Mouse (Mus musculus) C2C12 (cell line): Measurements from ENCODE around the gene 6430548M08Rik.

ENCODE experiments used
- CEBPB ChIP-seq: IDR thresholded peaks from one replicate; pipeline ENCODE4 v1.6.1; 2011; ENCODE audit warnings: low read depth, mild to moderate bottlenecking, control low read depth, moderate library complexity
- CTCF ChIP-seq: IDR thresholded peaks from one replicate; pipeline ENCODE4 v1.5.1; 2011; ENCODE audit not compliant: control insufficient read depth, insufficient read depth, insufficient read length
- FOSL1 ChIP-seq: IDR thresholded peaks from one replicate; pipeline ENCODE4 v1.8.0; 2011; ENCODE audit warnings: mild to moderate bottlenecking, low read length; ENCODE audit not compliant: poor library complexity, insufficient read depth, severe bottlenecking
- MAX ChIP-seq: IDR thresholded peaks from one replicate; pipeline ENCODE4 v1.6.1; 2011; ENCODE audit warnings: mild to moderate bottlenecking, control low read depth
- MYOD1 ChIP-seq: IDR thresholded peaks from one replicate; pipeline ENCODE4 v1.6.1; 2011; ENCODE audit warnings: low read depth; ENCODE audit not compliant: control insufficient read depth, insufficient read length
- MYOG ChIP-seq: IDR thresholded peaks from one replicate; pipeline ENCODE4 v1.6.1; 2011; ENCODE audit not compliant: control insufficient read depth, insufficient read length; ENCODE audit errors: extremely low read depth
- USF1 ChIP-seq: IDR thresholded peaks from one replicate; pipeline ENCODE4 v1.6.1; 2011; ENCODE audit warnings: low read depth, mild to moderate bottlenecking, control low read depth, moderate library complexity

DNA sequence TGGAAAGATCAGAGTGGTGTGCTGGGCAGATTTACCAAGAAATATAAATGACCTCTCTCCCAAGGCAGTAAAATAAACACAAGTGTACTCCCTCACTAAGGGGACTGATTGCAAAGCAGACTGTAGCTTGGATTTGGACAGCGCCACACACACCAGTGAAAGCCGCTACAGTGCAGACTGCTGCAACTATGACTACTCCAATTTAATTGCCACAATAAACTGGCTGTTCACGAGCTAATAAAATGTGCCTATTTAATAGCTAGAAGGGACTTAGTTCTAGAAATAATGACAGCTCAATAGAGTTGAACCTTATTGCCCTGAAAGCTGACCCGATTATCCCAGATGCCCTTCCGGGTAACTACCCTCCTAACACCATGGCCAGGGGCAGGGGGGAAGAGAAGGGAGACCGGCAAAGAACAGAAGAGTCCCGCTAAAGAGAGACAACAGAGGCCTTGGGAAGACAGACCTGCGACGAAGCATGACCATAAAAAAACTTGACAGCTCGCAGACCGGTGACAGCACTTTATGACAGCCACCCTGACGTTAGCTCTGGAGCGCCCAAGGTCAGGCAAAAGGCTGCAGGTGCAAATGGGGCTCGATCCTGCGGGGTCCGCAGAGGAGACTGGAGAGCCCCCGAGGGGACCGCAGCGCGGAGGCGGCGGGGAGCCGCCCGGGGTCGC is 13.4 kb upstream of the 6430548M08Rik start:
- TF ChIP-seq CTCF = no peak
- TF ChIP-seq FOSL1 = no peak
- no peak for TF ChIP-seq MAX
- no peak for TF ChIP-seq USF1
- no peak for TF ChIP-seq CEBPB
- no peak for TF ChIP-seq MYOG
- no peak for TF ChIP-seq MYOD1
